Mouse (Mus musculus) testis, adult 2 months (tissue): Measurements from ENCODE around the gene Aldh3b1.

Experiments used
- CTCF ChIP-seq: fragments of 200-500 bp; IDR thresholded peaks from 2 replicates; pipeline ENCODE4 v1.5.1; 2012; ENCODE audit warnings: low read depth, mild to moderate bottlenecking, inconsistent platforms, low read length, moderate library complexity; ENCODE audit not compliant: control insufficient read depth, insufficient read depth, insufficient replicate concordance
- POLR2A ChIP-seq: fragments of 200-500 bp; IDR thresholded peaks from 2 replicates; pipeline ENCODE4 v1.6.1; 2012; ENCODE audit warnings: low read depth, mild to moderate bottlenecking, inconsistent platforms, low read length, moderate library complexity; ENCODE audit not compliant: control insufficient read depth

GRCm38 (mm10) chr19:3907876-3908660 is 21.5 kb downstream of the Aldh3b1 start:
- TF ChIP-seq CTCF (no peak), POLR2A (no peak)
